Mouse (Mus musculus) NIH3T3 (cell line): Measurements from ENCODE around the gene H2-M10.2.
A peak's percentile ranks its signal among the peaks of the same experiment; 100 is the strongest.

Source experiments
- DNase-seq: peaks from one replicate; pipeline ENCODE4 v3.0.0-alpha.2; 2012; ENCODE audit warnings: low read depth

Gene H2-M10.2

DNA sequence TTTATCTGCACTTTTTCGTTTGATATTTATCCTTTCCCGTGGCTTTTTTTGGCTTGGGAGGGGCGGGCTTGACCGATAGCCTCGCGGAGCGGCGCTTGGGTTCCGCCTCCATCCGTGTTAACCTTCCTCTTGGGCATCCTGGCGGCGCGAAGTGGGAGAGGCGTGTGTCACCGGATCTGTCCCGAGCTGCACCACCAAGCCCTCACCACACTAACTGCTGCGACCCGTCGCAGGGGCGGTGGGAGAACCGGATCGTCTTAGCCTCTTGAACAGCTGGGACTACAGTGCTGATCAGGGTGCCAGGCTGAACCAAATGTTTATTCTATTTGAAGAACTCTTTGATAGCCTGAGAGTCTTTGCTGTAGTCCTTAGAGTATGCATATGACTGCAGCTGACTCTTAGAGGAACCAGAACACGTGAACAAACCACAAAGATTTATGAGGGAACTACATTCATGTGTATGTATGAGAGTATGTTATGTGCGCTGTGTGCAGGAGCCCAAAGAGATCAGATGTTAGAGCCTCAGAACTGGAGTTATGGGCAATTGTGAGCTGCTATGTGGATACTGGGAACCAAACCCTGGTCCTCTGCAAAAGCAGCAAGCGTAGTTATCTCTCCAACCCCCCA, 33.9 kb downstream of the H2-M10.2 start:
- DNase-seq = peak; percentile 22

GRCm38 (mm10) chr17:36248886-36249285, 37.4 kb downstream of the H2-M10.2 start:
- DNase-seq = no peak

- DNase-seq = peak; percentile 12
Observed at GRCm38 (mm10) chr17:36245741-36246140, 40.5 kb downstream of the H2-M10.2 start.

DNA sequence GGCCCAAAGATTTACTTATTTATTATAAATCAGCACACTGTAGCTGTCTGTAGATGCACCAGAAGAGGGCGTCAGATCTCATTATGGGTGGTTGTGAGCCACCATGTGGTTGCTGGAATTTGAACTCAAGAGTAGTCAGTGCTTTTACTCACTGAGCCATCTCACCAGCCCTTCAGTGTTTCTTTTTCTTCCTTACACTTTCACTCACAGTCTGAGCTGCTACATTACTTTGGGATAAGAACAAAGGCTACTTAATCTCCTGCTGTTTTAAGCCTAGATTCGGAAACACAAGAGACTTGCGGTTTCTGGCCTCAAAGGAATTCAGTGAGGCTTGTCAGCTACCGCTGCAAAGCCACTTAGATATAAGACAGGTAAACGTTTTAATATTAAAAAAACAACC, 42.3 kb downstream of the H2-M10.2 start:
- peak; percentile 1 for DNase-seq

GRCm38 (mm10) chr17:36240637-36241213, 45.6 kb downstream of the H2-M10.2 start:
- peak; percentile 12 for DNase-seq

GRCm38 (mm10) chr17:36237321-36237921, 48.9 kb downstream of the H2-M10.2 start:
- DNase-seq = peak; percentile 53

DNA sequence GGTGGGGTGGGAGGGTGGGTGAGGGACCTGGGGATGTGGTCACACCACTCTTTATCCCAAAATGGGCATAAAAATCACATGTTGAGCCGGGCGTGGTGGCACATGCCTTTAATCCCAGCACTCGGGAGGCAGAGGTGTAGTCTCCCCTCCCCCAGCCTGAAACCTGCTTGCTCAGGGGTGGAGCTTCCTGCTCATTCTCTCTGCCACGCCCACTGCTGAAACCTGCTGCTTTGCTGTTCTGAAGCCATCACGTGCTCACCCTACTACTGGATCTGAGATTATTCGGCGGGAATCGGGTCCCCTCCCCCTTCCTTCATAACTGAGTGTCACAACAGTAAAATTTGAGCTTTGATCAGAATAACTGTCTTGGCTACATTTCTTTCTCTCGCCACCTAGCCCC, 51.0 kb downstream of the H2-M10.2 start:
- DNase-seq = peak; percentile 0
